Mouse (Mus musculus): ENCODE results near the gene Sema3b.

Gene Sema3b

GRCm38 (mm10) chr9:107548820-107549219 is 60.2 kb downstream of the Sema3b start:
- in situ Hi-C loops (cut with MboI, MseI): loop anchor here (10.0 to 25.0 kb wide), 2 partner anchors 1104 to 1513 kb away; partner anchors contain the start of genes Abhd14a, Abhd14b, Atrip and Trex1

GRCm38 (mm10) chr9:107547957-107548356 is 61.1 kb downstream of the Sema3b start:
- in situ Hi-C loops (cut with MboI, MseI): loop anchor here (10.0 to 25.0 kb wide), 2 partner anchors 1103 to 1514 kb away; partner anchors contain the start of genes Abhd14a, Abhd14b, Atrip and Trex1
